Mouse (Mus musculus) forebrain, embryonic 12.5 days (tissue): Measurements from ENCODE around the gene Kcnt2. TPM values are rescaled to one million over a fixed set of nuclear protein-coding genes. Genes with fewer than 3 reads are reported as not detected.

Experiments
- ATAC-seq: fragments of 200-750 bp; cut with Nextera tagmentation; 2 replicates; pipeline ENCODE4 v1.8.0; 2017; ENCODE audit warnings: moderate TSS enrichment; ENCODE audit not compliant: low FRiP score
- H3K27ac ChIP-seq: fragments of 300-500 bp; sonication (generic); 2 replicates; pipeline ENCODE4 v1.5.1; 2016; ENCODE audit warnings: mild to moderate bottlenecking
- H3K27me3 ChIP-seq: fragments of 300-500 bp; sonication (generic); 2 replicates; pipeline ENCODE4 v1.6.1; 2016; ENCODE audit warnings: mild to moderate bottlenecking
- H3K36me3 ChIP-seq: fragments of 300-500 bp; sonication (generic); replicated peaks from 2 replicates; pipeline ENCODE4 v1.6.1; 2016; ENCODE audit warnings: mild to moderate bottlenecking
- H3K4me1 ChIP-seq: fragments of 300-500 bp; sonication (generic); 2 replicates; pipeline ENCODE4 v1.6.1; 2016
- H3K4me2 ChIP-seq: fragments of 300-500 bp; sonication (generic); 2 replicates; pipeline ENCODE4 v1.6.1; 2016; ENCODE audit warnings: mild to moderate bottlenecking, moderate library complexity
- H3K4me3 ChIP-seq: fragments of 300-500 bp; sonication (generic); replicated peaks from 2 replicates; pipeline ENCODE4 v1.5.1; 2016; ENCODE audit warnings: mild to moderate bottlenecking
- H3K9ac ChIP-seq: fragments of 300-500 bp; sonication (generic); 2 replicates; pipeline ENCODE4 v1.6.1; 2016; ENCODE audit warnings: mild to moderate bottlenecking
- H3K9me3 ChIP-seq: fragments of 300-500 bp; sonication (generic); 2 replicates; pipeline ENCODE4 v1.6.1; 2016
- WGBS: fragments of 180-500 bp; shearing (Covaris S2); methylation state at CpG from one replicate; pipeline ENCODE4 v1.1.7; 2016; 5-methylcytosine and 5-hydroxymethylcytosine counted together
- polyA plus RNA-seq: library from polyadenylated mRNA; unstranded; fragments of >200 nt; fragmentation: Nextera tagmentation; extraction: Ambion mirVana; gene quantifications from 2 replicates; pipeline ENCODE4 v1.2.1, GENCODE M21; 2016

Gene Kcnt2
- polyA plus RNA-seq, 1 experiment from 2014 or later = 1.9 TPM

GRCm38 (mm10) chr1:140390301-140390700, 144.3 kb downstream of the Kcnt2 start:
- Histone ChIP-seq H3K36me3 (no peaks in the 10 kb centered on the region), H3K9me3 (no peaks in the 10 kb centered on the region), H3K27me3 (no peaks in the 10 kb centered on the region), H3K4me2 (no peak overlapping the region), H3K9ac (no peak overlapping the region), H3K27ac (no peak overlapping the region), H3K4me3 (no peak overlapping the region), H3K4me1 (no peaks in the 10 kb centered on the region)
- 72% methylated on average over 4 of the region's 4 CpGs for WGBS
- ATAC-seq = no peak

DNA sequence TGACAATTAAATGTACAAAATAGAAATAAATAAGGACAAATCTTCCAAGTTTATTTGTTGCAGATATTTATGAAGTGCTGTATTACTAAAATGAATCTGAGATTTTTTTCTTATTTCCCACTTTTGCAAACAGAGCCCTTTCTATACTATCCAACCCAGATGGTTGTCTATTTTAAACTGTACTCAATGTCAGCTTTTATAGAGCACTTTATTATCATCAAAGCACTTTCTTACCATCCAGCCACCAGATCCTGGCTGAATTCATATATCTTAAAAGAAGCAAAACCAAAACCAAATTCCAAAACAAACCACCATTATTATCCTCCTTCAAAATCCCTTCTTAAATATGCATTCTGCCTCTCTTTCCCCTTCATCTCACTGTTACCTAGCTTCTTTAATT, 151.8 kb downstream of the Kcnt2 start:
- no peaks in the 10 kb centered on the region for H3K4me1 ChIP-seq
- no peak overlapping the region for H3K4me2 ChIP-seq
- H3K9ac ChIP-seq = no peak overlapping the region
- no peak overlapping the region for H3K4me3 ChIP-seq
- H3K36me3 ChIP-seq = no peaks in the 10 kb centered on the region
- no peak for ATAC-seq
- no peak overlapping the region for H3K27ac ChIP-seq
- no peaks in the 10 kb centered on the region for H3K9me3 ChIP-seq
- H3K27me3 ChIP-seq = no peaks in the 10 kb centered on the region

- ATAC-seq = no peak
- no peaks in the 10 kb centered on the region for H3K36me3 ChIP-seq
- no peak overlapping the region for H3K4me3 ChIP-seq
- H3K9me3 ChIP-seq = no peaks in the 10 kb centered on the region
- H3K27ac ChIP-seq = no peak overlapping the region
- H3K27me3 ChIP-seq = no peaks in the 10 kb centered on the region
- no peaks in the 10 kb centered on the region for H3K4me1 ChIP-seq
- no peak overlapping the region for H3K9ac ChIP-seq
- 86% methylated on average over 4 of the region's 4 CpGs for WGBS
- H3K4me2 ChIP-seq = no peak overlapping the region
These were observed 160.8 kb downstream of the Kcnt2 start for GRCm38 (mm10) chr1:140406631-140407288.

DNA sequence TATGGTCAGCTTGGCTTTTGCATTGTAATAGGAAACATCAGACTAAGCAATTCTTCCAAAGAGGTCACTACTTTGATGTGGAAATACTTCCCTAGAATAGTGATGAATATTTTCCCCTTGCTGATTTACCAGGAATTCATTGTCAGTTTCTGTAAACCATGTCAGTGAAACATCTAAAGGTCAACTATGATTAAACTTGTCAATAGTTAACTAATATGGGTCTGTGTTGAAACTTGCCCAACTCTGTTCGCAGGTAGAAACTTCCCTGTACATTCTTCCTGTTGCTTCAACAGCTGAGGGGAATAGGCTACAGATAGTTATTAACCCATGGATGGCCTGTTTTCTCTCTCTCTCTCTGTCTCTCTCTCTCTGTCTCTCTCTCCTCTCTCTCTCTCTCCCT, 169.8 kb downstream of the Kcnt2 start:
- no peak for ATAC-seq
- H3K27ac ChIP-seq = no peak overlapping the region
- no peak overlapping the region for H3K4me2 ChIP-seq
- H3K4me1 ChIP-seq = no peaks in the 10 kb centered on the region
- H3K9ac ChIP-seq = no peak overlapping the region
- no peaks in the 10 kb centered on the region for H3K36me3 ChIP-seq
- WGBS = 86% methylated on average over 1 of the region's 1 CpGs
- no peaks in the 10 kb centered on the region for H3K27me3 ChIP-seq
- no peak overlapping the region for H3K4me3 ChIP-seq
- H3K9me3 ChIP-seq = no peaks in the 10 kb centered on the region

DNA sequence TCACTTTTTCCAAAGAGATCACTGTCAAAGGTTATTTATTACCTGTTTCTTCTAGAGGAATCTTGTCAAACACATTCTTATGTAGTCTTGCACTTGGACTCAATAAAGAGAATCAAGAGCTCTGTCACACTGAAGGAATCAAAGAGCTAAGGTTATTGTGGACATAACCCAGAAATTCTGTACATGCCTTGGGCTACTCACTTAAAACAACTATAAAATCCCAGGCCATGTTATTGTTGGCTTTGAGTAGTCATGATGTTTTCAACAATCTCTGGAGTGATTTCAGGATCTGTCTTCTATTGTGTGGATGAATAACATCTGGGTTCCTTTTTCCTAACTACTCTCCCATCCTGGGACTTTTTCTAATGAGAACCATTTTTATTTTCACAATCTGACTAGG, 177.0 kb downstream of the Kcnt2 start:
- no peak overlapping the region for H3K4me2 ChIP-seq
- no peak overlapping the region for H3K9ac ChIP-seq
- no peaks in the 10 kb centered on the region for H3K27me3 ChIP-seq
- H3K9me3 ChIP-seq = no peaks in the 10 kb centered on the region
- ATAC-seq = no peak
- no peak overlapping the region for H3K27ac ChIP-seq
- no peaks in the 10 kb centered on the region for H3K4me1 ChIP-seq
- H3K4me3 ChIP-seq = no peak overlapping the region
- H3K36me3 ChIP-seq = no peaks in the 10 kb centered on the region

DNA sequence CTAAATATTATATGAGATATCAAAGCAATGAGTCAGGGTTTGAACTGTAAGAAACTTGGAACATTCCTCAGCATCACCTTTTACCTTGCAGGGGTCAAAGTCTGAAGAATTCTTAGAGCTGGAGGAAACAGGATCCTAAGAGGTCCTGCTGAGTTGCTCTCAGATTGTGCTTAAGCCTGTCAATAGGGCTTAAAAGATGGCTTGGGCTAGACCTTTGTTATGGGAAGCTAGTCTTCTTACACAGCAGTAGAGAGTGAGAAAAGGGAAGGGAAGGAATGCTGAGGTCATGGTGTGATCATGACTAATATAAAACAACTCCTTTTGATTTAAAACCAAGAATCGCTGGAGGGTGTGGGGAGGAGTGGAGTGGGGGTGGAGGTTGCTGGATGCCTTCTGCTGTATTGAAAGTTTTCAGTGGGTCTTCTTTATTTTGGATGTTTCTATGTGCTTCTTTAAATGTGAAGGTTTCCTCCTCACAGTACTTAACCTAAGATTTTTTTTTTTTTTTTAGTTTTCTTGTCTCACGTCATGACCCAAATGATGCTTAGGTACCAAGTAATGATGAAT, 183.4 kb downstream of the Kcnt2 start:
- Histone ChIP-seq H3K27me3 (no peaks in the 10 kb centered on the region), H3K27ac (no peak overlapping the region), H3K4me1 (no peaks in the 10 kb centered on the region), H3K9ac (no peak overlapping the region), H3K4me2 (no peak overlapping the region), H3K4me3 (no peak overlapping the region), H3K36me3 (no peaks in the 10 kb centered on the region), H3K9me3 (no peaks in the 10 kb centered on the region)
- 20% methylated on average over 2 of the region's 2 CpGs for WGBS
- no peak for ATAC-seq

DNA sequence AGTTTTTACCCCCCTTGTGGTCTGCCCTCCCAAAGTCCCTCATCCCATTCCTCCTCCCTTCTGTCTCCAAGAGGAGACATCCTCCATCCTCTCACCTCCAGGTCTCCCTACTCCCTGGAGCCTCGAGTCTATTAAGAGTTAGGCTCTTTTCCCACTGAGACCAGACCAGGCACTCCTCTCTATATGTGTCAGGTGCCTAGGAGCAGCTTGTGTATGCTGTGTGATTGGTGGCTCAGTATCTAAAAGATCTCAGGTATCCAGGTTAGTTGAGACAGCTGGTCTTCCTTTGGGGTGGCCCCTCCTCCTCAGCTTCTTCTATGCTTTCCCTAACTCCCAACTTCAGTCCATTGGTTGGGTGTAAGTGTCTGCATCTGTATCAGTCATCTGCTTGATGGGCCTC, 186.1 kb downstream of the Kcnt2 start:
- no peaks in the 10 kb centered on the region for H3K4me1 ChIP-seq
- H3K36me3 ChIP-seq = no peaks in the 10 kb centered on the region
- no peaks in the 10 kb centered on the region for H3K9me3 ChIP-seq
- H3K4me3 ChIP-seq = no peak overlapping the region
- H3K27ac ChIP-seq = no peak overlapping the region
- H3K9ac ChIP-seq = no peak overlapping the region
- WGBS = 61% methylated on average over 1 of the region's 1 CpGs
- no peak overlapping the region for H3K4me2 ChIP-seq
- ATAC-seq = no peak
- H3K27me3 ChIP-seq = no peaks in the 10 kb centered on the region

GRCm38 (mm10) chr1:140434791-140435190, 188.8 kb downstream of the Kcnt2 start:
- H3K36me3 ChIP-seq = no peaks in the 10 kb centered on the region
- H3K4me1 ChIP-seq = no peaks in the 10 kb centered on the region
- H3K27me3 ChIP-seq = no peaks in the 10 kb centered on the region
- no peak overlapping the region for H3K4me2 ChIP-seq
- H3K4me3 ChIP-seq = no peak overlapping the region
- no peak overlapping the region for H3K9ac ChIP-seq
- ATAC-seq = no peak
- WGBS = 81% methylated on average over 2 of the region's 2 CpGs
- H3K27ac ChIP-seq = no peak overlapping the region
- H3K9me3 ChIP-seq = no peaks in the 10 kb centered on the region

GRCm38 (mm10) chr1:140438176-140438575, 192.2 kb downstream of the Kcnt2 start:
- Histone ChIP-seq H3K9ac (no peak overlapping the region), H3K4me3 (no peak overlapping the region), H3K9me3 (no peaks in the 10 kb centered on the region), H3K36me3 (no peaks in the 10 kb centered on the region), H3K27ac (no peak overlapping the region), H3K27me3 (no peaks in the 10 kb centered on the region), H3K4me1 (no peaks in the 10 kb centered on the region), H3K4me2 (no peak overlapping the region)
- 79% methylated on average over 5 of the region's 5 CpGs for WGBS
- ATAC-seq = no peak

- WGBS = 79% methylated on average over 1 of the region's 1 CpGs
- Histone ChIP-seq H3K36me3 (no peaks in the 10 kb centered on the region), H3K4me3 (no peak overlapping the region), H3K9me3 (no peaks in the 10 kb centered on the region), H3K9ac (no peak overlapping the region), H3K27me3 (no peaks in the 10 kb centered on the region), H3K27ac (no peak overlapping the region), H3K4me2 (no peak overlapping the region), H3K4me1 (no peaks in the 10 kb centered on the region)
- no peak for ATAC-seq
These were observed 197.9 kb downstream of the Kcnt2 start for GRCm38 (mm10) chr1:140443904-140444303.

DNA sequence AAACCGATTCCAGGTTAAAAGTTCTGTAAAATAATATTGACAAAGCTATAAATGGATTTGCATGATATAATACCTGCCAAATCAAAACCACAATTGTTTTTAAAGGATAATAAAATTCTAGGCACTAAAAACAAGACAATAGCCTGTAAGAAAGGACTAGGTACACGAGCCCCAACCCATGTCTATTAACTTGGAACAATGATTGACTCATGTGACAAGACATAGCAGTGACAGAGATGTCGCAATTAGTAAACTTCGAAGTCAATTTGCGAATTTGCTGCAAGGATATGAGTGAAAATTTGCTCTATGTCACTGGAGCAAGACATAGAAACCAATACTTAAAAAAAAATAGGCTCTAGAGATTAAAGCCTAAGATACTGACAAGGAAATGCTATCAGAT, 198.4 kb downstream of the Kcnt2 start:
- Histone ChIP-seq H3K9ac (no peak overlapping the region), H3K27me3 (no peaks in the 10 kb centered on the region), H3K4me2 (no peak overlapping the region), H3K9me3 (no peaks in the 10 kb centered on the region), H3K36me3 (no peaks in the 10 kb centered on the region), H3K4me1 (no peaks in the 10 kb centered on the region), H3K4me3 (no peak overlapping the region), H3K27ac (no peak overlapping the region)
- 86% methylated on average over 5 of the region's 5 CpGs for WGBS
- no peak for ATAC-seq

- H3K27me3 ChIP-seq = no peaks in the 10 kb centered on the region
- H3K36me3 ChIP-seq = no peaks in the 10 kb centered on the region
- H3K4me3 ChIP-seq = no peak overlapping the region
- H3K9ac ChIP-seq = no peak overlapping the region
- H3K9me3 ChIP-seq = no peaks in the 10 kb centered on the region
- H3K4me2 ChIP-seq = no peak overlapping the region
- 89% methylated on average over 3 of the region's 3 CpGs for WGBS
- no peak for ATAC-seq
- no peaks in the 10 kb centered on the region for H3K4me1 ChIP-seq
- H3K27ac ChIP-seq = no peak overlapping the region
These were observed 205.5 kb downstream of the Kcnt2 start for GRCm38 (mm10) chr1:140451461-140451860.

DNA sequence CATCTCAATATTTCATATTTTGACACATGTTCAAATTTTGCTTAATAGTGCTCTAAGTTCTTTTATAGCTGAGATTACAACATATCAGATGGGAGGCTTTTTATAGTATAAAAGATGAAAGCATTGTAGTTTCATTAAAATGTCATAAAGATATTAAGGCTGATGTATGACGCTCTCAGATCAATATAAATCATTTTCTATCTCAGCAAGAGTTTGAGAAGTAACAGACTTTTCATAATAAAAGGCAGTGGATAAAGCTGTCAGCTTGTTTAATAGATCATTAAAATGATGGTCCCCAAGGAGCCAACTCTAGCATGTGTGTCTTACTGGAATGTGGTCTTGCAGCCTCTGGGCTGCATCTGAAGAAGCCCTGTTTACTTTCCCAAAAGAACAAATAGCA, 206.0 kb downstream of the Kcnt2 start:
- Histone ChIP-seq H3K9me3 (no peaks in the 10 kb centered on the region), H3K4me1 (no peaks in the 10 kb centered on the region), H3K4me3 (no peak overlapping the region), H3K27me3 (no peaks in the 10 kb centered on the region), H3K9ac (no peak overlapping the region), H3K4me2 (no peak overlapping the region), H3K27ac (no peak overlapping the region), H3K36me3 (no peaks in the 10 kb centered on the region)
- ATAC-seq = no peak
- 84% methylated on average over 1 of the region's 1 CpGs for WGBS
